Mouse (Mus musculus) intestine, embryonic 15.5 days (tissue): ENCODE data around the gene Ptprf. TPM values are rescaled to one million over a fixed set of nuclear protein-coding genes. Genes with fewer than 3 reads are reported as not detected.

Source experiments
- ATAC-seq: fragments of 200-750 bp; cut with Nextera tagmentation; 2 replicates; pipeline ENCODE4 v1.8.0; 2017; ENCODE audit warnings: moderate TSS enrichment, moderate library complexity
- H3K27ac ChIP-seq: fragments of 300-500 bp; sonication (generic); 2 replicates; pipeline ENCODE4 v1.5.1; 2015; ENCODE audit warnings: mild to moderate bottlenecking, inconsistent platforms
- H3K27me3 ChIP-seq: fragments of 300-500 bp; sonication (generic); replicated peaks from 2 replicates; pipeline ENCODE4 v1.6.1; 2015; ENCODE audit warnings: inconsistent platforms
- H3K36me3 ChIP-seq: fragments of 300-500 bp; sonication (generic); 2 replicates; pipeline ENCODE4 v1.6.1; 2015; ENCODE audit warnings: inconsistent platforms
- H3K4me1 ChIP-seq: fragments of 300-500 bp; sonication (generic); replicated peaks from 2 replicates; pipeline ENCODE4 v1.6.1; 2015; ENCODE audit warnings: inconsistent platforms
- H3K4me2 ChIP-seq: fragments of 300-500 bp; sonication (generic); replicated peaks from 2 replicates; pipeline ENCODE4 v1.6.1; 2015; ENCODE audit warnings: mild to moderate bottlenecking, inconsistent platforms
- H3K4me3 ChIP-seq: fragments of 300-500 bp; sonication (generic); replicated peaks from 2 replicates; pipeline ENCODE4 v1.5.1; 2015; ENCODE audit warnings: inconsistent platforms
- H3K9ac ChIP-seq: fragments of 300-500 bp; sonication (generic); 2 replicates; pipeline ENCODE4 v1.6.1; 2015; ENCODE audit warnings: inconsistent platforms
- H3K9me3 ChIP-seq: fragments of 300-500 bp; sonication (generic); 2 replicates; pipeline ENCODE4 v1.6.1; 2016; ENCODE audit warnings: inconsistent platforms
- WGBS: fragments of 180-500 bp; shearing (Covaris S2); methylation state at CpG from one replicate; pipeline ENCODE4 v1.1.7; 2015; 5-methylcytosine and 5-hydroxymethylcytosine counted together
- polyA plus RNA-seq: library from polyadenylated mRNA; unstranded; fragments of >200 nt; fragmentation: Nextera tagmentation; extraction: Ambion mirVana; gene quantifications from 2 replicates; pipeline ENCODE4 v1.2.1, GENCODE M21; 2015

Ptprf gene
- polyA plus RNA-seq, 1 experiment from 2014 or later: 57.7 TPM

- WGBS: 48% methylated on average over 6 of the region's 6 CpGs
- Histone ChIP-seq H3K36me3 (peaks cover 22% of the 10 kb centered on the region), H3K4me1 (peaks cover 59% of the 10 kb centered on the region), H3K27ac (peak overlapping the region; percentile 33; the same call in 1 of the 2 replicates), H3K4me2 (no peak overlapping the region), H3K27me3 (no peaks in the 10 kb centered on the region), H3K9me3 (no peaks in the 10 kb centered on the region), H3K9ac (no peak overlapping the region), H3K4me3 (no peak overlapping the region)
- no peak for ATAC-seq
These were observed 21.2 kb downstream of the Ptprf start for GRCm38 (mm10) chr4:118269999-118270398.

- Histone ChIP-seq H3K36me3 (peaks cover 19% of the 10 kb centered on the region), H3K4me1 (peaks cover 45% of the 10 kb centered on the region), H3K4me2 (no peak overlapping the region), H3K9me3 (no peaks in the 10 kb centered on the region), H3K27ac (no peak overlapping the region), H3K27me3 (no peaks in the 10 kb centered on the region), H3K9ac (no peak overlapping the region), H3K4me3 (no peak overlapping the region)
- 82% methylated on average over 14 of the region's 14 CpGs for WGBS
- ATAC-seq: no peak
These were observed 22.6 kb downstream of the Ptprf start for GRCm38 (mm10) chr4:118268429-118269212.

GRCm38 (mm10) chr4:118265557-118265956, 25.6 kb downstream of the Ptprf start:
- Histone ChIP-seq H3K27me3 (no peaks in the 10 kb centered on the region), H3K27ac (peak overlapping the region; percentile 37; the same call in 1 of the 2 replicates), H3K36me3 (peaks cover 16% of the 10 kb centered on the region), H3K9ac (no peak overlapping the region), H3K4me3 (no peak overlapping the region), H3K4me2 (peak overlapping the region; percentile 7; the same call in 1 of the 2 replicates), H3K9me3 (no peaks in the 10 kb centered on the region), H3K4me1 (peaks cover 57% of the 10 kb centered on the region)
- no peak for ATAC-seq
- WGBS: 25% methylated on average over 15 of the region's 15 CpGs

DNA sequence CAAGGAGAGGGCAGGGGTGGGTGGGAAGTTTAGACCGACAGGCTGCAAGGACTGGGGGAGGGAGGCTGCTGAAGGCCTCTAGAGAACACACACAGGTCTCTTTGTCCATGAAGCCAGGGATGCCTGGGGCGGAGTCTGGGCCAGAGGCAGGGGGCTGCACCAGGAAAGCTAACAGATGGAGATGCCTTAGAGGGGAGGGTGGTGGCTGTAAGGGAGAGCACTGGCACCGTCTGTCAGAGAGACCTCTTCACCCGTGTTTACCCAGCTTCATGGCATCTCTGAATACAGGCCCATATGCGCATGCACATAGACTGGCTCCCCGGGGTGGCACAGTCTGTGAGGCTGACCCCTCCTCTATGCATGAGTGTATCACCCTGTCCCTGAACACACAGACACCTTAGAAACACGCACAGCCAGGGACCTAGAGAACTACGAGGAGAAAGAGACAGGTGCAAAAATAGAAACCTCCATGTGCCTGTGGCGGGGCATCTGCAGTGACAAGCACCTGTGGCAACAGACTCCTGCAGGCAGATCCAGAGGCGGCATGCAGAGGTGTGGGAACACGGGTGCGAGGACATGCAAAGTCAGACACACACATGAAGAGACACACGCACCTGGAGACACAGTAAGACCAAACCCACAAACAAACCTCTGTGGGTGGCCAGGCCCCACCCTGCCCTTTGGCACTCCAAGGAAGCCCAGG, 29.3 kb downstream of the Ptprf start:
- H3K9ac ChIP-seq: peak overlapping the region; percentile 17; the same call in 1 of the 2 replicates
- peak overlapping the region; percentile 48; the same call in 1 of the 2 replicates for H3K27ac ChIP-seq
- H3K27me3 ChIP-seq: no peaks in the 10 kb centered on the region
- H3K4me2 ChIP-seq: 0 out of 2 replicates have a peak overlapping the region, but pooled peaks have one; percentile 84
- H3K4me3 ChIP-seq: no peak overlapping the region
- H3K36me3 ChIP-seq: peaks cover 7% of the 10 kb centered on the region
- WGBS: 48% methylated on average over 13 of the region's 13 CpGs
- H3K9me3 ChIP-seq: no peaks in the 10 kb centered on the region
- peaks cover 68% of the 10 kb centered on the region for H3K4me1 ChIP-seq
- ATAC-seq: peak; percentile 18

DNA sequence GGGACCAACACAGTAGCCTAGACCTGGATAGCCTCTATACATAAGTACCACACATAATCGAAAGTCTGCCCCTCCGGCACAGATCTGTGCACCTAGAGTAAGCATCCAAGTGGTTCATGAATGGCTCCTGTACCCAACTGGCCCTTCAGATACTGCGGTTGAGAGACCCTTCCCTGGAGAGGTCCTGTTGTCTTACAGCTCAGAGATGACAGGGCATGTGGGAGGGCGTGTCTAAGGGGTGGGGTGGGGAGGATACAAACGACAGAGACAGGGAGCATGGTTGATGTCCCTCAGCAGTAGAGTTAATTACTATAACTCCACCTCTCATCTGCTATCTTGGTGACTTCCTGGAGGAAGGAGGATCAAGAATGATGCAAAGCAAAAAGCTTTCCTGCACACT, 29.9 kb downstream of the Ptprf start:
- Histone ChIP-seq H3K9ac (peak overlapping the region; percentile 18), H3K4me3 (peak overlapping the region; percentile 41)

DNA sequence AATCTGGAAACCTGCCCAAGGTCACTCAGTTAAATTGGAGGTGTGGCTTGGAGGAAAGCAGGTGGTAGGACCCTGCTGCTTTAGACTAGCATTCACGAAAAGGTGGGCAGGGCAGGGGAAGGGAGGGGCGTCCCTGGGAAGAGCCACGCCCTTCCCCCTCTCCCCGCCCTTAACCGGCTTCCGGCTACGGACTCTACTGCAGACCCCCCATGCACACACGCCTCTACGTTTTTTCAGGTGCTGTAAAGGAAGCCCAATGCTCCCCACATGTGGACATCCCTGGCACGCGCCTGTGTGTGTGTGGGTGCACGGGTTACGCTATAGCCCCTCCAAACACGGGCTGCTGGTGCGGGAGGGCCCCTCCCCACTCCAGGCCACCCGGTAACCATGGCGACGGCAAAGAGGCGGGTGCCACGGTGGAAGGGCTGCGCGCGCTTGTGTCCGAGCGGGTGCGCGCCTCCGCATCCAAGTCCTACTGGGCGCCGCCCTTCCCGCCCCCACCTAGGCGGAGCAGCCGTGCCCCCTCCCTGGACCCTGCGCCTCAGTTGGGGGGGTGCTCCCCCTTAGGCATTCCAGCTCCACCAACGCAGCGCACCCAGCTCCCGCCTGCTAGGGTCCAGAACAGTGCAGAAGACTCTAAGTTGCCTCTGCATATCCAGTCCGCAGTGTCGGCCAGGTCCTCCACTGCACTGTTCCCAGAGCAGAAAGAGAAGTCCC, 30.5 kb downstream of the Ptprf start:
- peaks cover 9% of the 10 kb centered on the region for H3K36me3 ChIP-seq
- peak; percentile 85 for ATAC-seq
- 2% methylated on average over 39 of the region's 39 CpGs for WGBS

More for the DNA sequence above, 29.9 kb downstream of the Ptprf start:
- WGBS: 24% methylated on average over 5 of the region's 5 CpGs
- H3K4me2 ChIP-seq: peak overlapping the region; percentile 84
- peak overlapping the region; percentile 46 for H3K27ac ChIP-seq
- no peaks in the 10 kb centered on the region for H3K27me3 ChIP-seq
- ATAC-seq: peak; percentile 27
- no peaks in the 10 kb centered on the region for H3K9me3 ChIP-seq
- peaks cover 69% of the 10 kb centered on the region for H3K4me1 ChIP-seq
- peaks cover 9% of the 10 kb centered on the region for H3K36me3 ChIP-seq

DNA sequence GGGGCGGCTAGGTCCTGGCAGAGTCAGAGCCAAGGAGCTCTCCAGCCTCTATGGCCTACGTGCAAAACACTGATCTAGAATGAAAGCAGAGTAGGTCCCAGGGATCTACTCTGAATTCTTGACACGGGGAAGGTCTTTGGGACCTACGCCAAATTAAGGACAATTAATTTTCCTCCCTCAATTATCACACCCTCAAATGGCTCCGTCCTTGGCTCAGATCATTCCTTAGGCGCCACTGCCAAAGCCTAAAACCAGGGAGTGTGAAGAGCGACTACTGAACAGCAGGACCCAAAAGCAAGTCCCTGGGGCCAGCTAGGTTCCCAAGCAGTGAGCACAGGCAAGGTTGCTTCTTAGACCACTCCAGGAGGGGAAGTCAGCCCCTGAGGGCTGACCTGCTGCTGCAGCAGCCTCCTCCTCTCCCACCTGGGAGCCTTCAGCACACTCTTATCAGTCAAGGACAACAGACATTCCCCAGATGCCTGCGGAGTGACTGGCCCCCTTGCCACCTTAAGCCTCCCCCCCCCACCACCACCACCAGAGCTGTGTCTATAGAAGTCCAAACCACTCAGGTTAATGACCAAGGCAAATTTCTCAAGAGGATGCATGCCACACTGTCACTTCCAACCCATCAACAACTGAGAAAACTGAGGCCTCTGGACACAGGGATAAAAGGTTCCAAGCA, 31.3 kb downstream of the Ptprf start:
- WGBS: 72% methylated on average over 8 of the region's 8 CpGs
- H3K4me1 ChIP-seq: peaks cover 70% of the 10 kb centered on the region

More for the DNA sequence above, 30.5 kb downstream of the Ptprf start:
- peak overlapping the region; percentile 84 for H3K4me2 ChIP-seq
- no peaks in the 10 kb centered on the region for H3K27me3 ChIP-seq
- peak overlapping the region; percentile 41 for H3K4me3 ChIP-seq
- H3K4me1 ChIP-seq: peaks cover 69% of the 10 kb centered on the region
- H3K9me3 ChIP-seq: no peaks in the 10 kb centered on the region
- H3K9ac ChIP-seq: peak overlapping the region; percentile 18
- peak overlapping the region; percentile 46 for H3K27ac ChIP-seq

DNA sequence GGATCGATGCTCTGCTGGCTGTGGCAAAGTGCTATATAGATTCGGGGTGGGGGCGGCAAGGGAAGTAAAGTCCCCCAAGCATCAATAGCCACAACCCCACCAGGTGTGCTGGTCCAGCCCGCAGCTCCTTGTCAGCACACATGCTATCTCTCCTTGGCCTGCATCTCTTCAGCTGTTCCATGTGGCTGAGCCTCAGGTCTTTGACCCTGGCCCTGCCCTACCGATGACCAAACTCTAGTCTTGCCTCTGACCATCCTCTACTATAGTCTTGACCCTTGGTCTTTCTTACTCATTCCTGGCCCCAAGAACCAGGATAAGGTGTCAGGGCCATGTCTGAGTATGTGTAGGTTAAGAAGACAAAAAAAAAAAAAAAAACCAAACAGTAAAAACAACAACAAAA, 33.2 kb downstream of the Ptprf start:
- no peak overlapping the region for H3K27ac ChIP-seq

More for the DNA sequence above, 31.3 kb downstream of the Ptprf start:
- ATAC-seq: peak; percentile 3; the same call in 1 of the 2 replicates
- Histone ChIP-seq H3K9me3 (no peaks in the 10 kb centered on the region), H3K9ac (no peak overlapping the region), H3K36me3 (peaks cover 9% of the 10 kb centered on the region), H3K4me3 (no peak overlapping the region), H3K4me2 (peak overlapping the region; percentile 84; the same call in 1 of the 2 replicates), H3K27me3 (no peaks in the 10 kb centered on the region), H3K27ac (peak overlapping the region; percentile 6; the same call in 1 of the 2 replicates)

DNA sequence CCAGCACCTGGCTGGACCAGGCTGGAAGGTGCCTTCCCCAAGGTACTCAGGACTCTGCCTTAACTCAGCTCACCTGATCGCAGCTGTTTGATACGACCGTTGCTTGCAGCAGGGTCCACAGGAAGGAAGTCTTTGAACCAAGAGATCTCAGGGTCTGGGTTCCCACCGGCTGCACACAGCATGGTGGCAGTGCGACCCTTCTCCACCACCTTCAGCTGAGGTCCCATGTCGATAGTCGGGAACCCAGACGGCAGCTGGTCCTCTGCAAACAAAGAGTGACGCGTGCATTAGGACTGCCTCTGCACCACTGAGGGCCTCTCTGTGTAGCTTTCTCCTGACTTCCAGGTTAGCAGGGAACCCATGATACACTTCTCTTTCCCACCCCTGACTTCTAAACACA, 33.8 kb downstream of the Ptprf start:
- H3K4me1 ChIP-seq: peaks cover 64% of the 10 kb centered on the region
- no peak overlapping the region for H3K9ac ChIP-seq
- no peaks in the 10 kb centered on the region for H3K27me3 ChIP-seq
- no peak overlapping the region for H3K4me3 ChIP-seq
- peaks cover 11% of the 10 kb centered on the region; the same call in 1 of the 2 replicates for H3K36me3 ChIP-seq
- no peaks in the 10 kb centered on the region for H3K9me3 ChIP-seq
- WGBS: 73% methylated on average over 10 of the region's 10 CpGs
- H3K27ac ChIP-seq: no peak overlapping the region
- ATAC-seq: no peak
- no peak overlapping the region for H3K4me2 ChIP-seq

More for the DNA sequence above, 33.2 kb downstream of the Ptprf start:
- Histone ChIP-seq H3K4me2 (no peak overlapping the region), H3K9ac (no peak overlapping the region), H3K4me3 (no peak overlapping the region), H3K27me3 (no peaks in the 10 kb centered on the region), H3K9me3 (no peaks in the 10 kb centered on the region), H3K4me1 (peaks cover 70% of the 10 kb centered on the region), H3K36me3 (peaks cover 11% of the 10 kb centered on the region; the same call in 1 of the 2 replicates)
- 80% methylated on average over 5 of the region's 5 CpGs for WGBS
- ATAC-seq: no peak

GRCm38 (mm10) chr4:118256217-118256616, 35.0 kb downstream of the Ptprf start:
- no peak overlapping the region for H3K4me2 ChIP-seq
- H3K27ac ChIP-seq: peak overlapping the region; percentile 48; the same call in 1 of the 2 replicates
- H3K9ac ChIP-seq: no peak overlapping the region
- no peak overlapping the region for H3K4me3 ChIP-seq
- peaks cover 52% of the 10 kb centered on the region for H3K4me1 ChIP-seq
- no peaks in the 10 kb centered on the region for H3K9me3 ChIP-seq
- 67% methylated on average over 12 of the region's 12 CpGs for WGBS
- H3K36me3 ChIP-seq: peaks cover 15% of the 10 kb centered on the region; the same call in 1 of the 2 replicates
- no peaks in the 10 kb centered on the region for H3K27me3 ChIP-seq
- ATAC-seq: no peak

GRCm38 (mm10) chr4:118254953-118255352, 36.3 kb downstream of the Ptprf start:
- no peak overlapping the region for H3K4me2 ChIP-seq
- no peaks in the 10 kb centered on the region for H3K9me3 ChIP-seq
- H3K4me3 ChIP-seq: no peak overlapping the region
- no peak overlapping the region for H3K27ac ChIP-seq
- H3K9ac ChIP-seq: no peak overlapping the region
- no peaks in the 10 kb centered on the region for H3K27me3 ChIP-seq
- ATAC-seq: peak; percentile 81
- 76% methylated on average over 5 of the region's 5 CpGs for WGBS
- peaks cover 40% of the 10 kb centered on the region for H3K4me1 ChIP-seq
- peaks cover 15% of the 10 kb centered on the region; the same call in 1 of the 2 replicates for H3K36me3 ChIP-seq
